Mouse (Mus musculus): Measurements from ENCODE around the gene Rhobtb1. TPM values are rescaled to one million over a fixed set of nuclear protein-coding genes. Genes with fewer than 3 reads are reported as not detected.

Gene Rhobtb1
- polyA plus RNA-seq, 1 experiment from 2014 or later = 20.8 TPM

Other genes with a start within 250 kb of the Rhobtb1 start
- gene A930033H14Rik, start 61.7 kb downstream of the Rhobtb1 start, polyA plus RNA-seq (2015; fragmentation: Nextera tagmentation; extraction: Ambion mirVana) = 1.8 TPM in 2 replicates
- 414 and 444 TPM in 2 replicates for gene Cdk1, start 201.5 kb downstream of the Rhobtb1 start, polyA plus RNA-seq (2015; fragmentation: Nextera tagmentation; extraction: Ambion mirVana)
- gene Ank3, start 247.3 kb downstream of the Rhobtb1 start, polyA plus RNA-seq (2015; fragmentation: Nextera tagmentation; extraction: Ambion mirVana) = 21.5 and 21.9 TPM in 2 replicates